Mouse (Mus musculus) heart, adult 9 months (tissue): ENCODE results near the gene Ahnak.
"Not testable (repeated sequence)": the region's sequence is repeated elsewhere in the genome, so short reads cannot be mapped to it uniquely, and the experiment has no call there.

Experiments
- DNase-seq, 2 experiments: peaks; one replicate each; pipeline ENCODE4 v3.0.0; 2022; ENCODE audit warnings: low spot score in 2 of 2

Ahnak gene

DNA sequence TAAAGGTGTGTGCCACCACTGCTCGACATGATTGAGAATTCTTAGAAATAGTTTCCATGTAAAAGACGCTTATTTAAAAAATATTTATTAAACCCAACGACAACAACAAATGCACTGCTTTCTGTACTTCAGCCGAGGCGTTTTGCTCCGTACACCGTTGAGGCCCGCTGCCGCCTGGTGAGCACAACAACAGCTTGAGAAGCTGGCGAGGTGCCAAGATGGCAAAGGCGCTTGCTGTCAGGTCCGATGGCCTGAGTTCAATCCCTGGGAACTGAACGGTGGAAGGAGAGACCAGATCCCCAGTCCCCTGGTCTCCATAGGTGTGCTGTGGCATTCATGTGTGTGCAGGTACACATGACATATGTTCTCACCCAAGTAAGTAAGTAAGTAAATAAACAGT lies 108.4 kb downstream of the Ahnak start:
- no peak for DNase-seq

DNA sequence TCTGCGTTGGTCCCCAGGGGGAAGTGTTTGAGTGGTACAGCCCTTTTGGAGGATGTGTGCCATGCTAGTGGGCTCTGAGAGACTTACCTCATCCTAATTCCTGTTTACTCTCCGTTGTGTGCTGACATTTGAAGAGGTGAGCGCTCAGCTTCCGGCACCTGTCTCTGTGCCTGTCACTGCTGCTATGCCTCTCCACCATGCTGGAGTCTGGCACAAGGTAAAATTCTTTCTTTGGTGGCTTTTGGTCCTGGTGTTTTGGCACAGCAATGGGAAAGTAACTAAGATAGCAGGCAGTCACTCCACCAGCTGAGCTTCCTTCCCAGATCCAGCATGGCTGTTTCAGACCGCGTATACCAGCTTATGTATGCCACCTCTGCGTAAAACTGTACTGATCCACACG lies 110.7 kb downstream of the Ahnak start:
- DNase-seq, result no peak

DNA sequence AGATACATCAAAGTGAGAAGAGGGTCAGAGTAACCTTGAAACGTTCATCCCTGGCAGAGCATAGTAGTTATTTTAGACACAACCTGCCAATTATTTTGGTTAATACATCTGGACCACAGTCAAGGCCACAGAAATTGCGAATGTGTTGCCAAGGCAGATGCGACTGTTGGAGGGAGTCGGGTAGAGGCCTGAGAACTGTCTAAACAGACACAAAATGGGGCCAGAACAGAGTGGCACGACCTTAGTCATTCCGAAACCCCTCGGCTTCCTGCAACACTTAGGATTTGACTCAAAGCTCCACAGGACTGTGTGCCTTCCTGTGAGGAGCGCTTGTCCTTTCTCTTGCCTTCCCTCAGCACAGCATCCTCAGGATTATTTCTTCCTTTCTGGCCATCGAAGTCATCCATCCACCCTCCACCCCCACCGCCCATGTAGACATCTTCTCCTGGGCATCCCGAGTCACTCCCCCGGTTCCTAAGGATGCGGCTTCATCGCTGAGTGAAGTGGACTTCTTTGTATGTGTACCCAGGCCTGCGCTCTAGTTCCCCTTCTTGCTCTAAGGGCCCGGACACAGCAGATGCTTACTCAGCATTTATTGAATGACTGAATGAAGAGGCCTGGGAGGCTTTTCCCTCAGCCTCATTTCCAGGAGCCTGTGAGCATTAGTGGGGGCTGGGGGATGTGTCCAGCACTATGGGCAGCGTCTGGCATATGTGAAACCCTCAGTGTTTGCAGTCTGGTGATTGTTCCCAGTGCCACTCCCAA lies 111.4 kb downstream of the Ahnak start:
- DNase-seq, result no peak

DNA sequence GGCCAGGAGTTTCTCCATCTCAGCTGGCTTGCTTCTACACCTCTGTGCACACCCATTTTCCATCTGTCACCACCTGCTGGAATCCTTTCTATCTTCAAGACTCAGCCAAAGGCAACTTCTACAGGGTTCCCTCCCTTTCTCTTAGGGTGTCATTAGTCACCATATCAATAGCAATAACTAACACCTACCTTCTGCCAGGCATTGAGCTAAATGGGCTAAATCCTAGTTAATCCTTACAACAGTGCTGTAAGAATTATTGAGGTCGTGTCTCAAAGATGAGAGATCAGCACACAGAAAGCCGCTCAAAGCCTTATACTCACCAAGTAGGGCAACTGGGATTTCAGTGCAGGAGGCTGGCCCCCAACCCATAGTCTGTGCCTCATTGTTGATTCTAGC lies 112.0 kb downstream of the Ahnak start:
- DNase-seq, result no peak

DNA sequence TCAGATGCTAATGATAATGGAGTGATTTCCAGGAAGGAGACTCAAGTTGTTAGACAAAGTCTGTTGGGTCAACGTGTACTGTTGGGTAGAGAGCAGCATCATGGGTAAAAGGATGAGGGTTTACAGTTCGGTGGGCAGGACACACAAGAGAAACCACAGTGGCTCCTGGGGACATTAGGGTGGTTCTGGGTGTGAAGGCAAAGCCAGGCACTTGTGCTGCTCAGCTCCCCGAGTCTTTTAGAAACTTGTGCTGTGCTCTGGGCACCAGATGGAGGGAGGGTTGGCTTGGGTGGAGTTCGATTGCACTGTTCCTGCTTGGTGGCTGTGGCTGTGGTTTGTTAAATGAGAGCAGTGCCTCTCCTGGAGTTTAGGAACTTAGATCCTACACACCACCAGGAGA lies 114.9 kb downstream of the Ahnak start:
- DNase-seq, result no peak

DNA sequence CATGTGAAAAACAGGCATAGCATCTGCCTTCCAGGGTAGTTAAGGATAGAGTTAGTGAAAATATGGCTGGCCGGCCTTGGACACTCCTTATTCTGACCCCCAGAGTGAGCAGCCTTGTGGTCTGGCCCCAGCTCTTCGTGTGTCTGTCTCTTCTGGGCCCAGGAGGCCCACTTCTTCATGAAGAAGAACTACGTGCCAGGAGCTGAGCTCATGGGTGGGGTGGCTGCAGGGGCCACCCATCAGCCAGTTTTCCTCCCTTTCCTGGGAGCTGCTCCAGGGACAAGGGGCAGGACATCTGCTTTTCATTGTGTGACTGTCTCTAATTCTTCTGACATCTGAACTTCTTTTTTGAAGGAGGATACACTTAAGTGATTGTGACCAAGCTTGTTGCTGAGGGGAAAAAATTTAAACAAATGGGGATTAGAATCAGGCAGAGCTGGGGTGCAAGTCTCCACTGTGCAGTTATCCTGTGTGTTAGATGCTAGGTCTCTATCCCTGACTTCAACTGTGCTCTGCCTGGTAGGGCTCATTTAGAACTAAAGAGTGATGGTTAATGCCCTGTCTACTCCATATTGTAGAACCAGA lies 116.1 kb downstream of the Ahnak start:
- peak; percentile 62 to 63 for DNase-seq

DNA sequence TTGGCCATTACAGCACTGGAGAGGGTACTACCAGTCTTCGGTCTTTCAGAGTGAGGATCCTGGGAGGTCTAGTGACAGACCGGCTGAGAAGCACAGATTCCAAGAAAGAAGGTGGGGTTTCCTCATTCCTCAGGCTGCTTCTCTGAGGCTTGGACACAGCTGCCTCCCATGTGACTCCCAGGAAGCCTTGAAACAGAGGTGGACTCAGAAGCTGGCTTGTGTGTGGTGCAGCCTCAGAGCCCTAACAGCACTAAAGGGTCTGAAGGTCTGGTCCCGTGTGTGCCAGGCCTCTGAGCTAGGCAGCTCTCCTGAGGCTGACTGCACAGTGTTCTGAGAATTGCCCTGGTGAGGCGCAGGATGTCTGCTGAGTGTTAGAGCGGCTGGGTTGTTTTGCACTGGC lies 117.0 kb downstream of the Ahnak start:
- peak; percentile 63 to 69 for DNase-seq

DNA sequence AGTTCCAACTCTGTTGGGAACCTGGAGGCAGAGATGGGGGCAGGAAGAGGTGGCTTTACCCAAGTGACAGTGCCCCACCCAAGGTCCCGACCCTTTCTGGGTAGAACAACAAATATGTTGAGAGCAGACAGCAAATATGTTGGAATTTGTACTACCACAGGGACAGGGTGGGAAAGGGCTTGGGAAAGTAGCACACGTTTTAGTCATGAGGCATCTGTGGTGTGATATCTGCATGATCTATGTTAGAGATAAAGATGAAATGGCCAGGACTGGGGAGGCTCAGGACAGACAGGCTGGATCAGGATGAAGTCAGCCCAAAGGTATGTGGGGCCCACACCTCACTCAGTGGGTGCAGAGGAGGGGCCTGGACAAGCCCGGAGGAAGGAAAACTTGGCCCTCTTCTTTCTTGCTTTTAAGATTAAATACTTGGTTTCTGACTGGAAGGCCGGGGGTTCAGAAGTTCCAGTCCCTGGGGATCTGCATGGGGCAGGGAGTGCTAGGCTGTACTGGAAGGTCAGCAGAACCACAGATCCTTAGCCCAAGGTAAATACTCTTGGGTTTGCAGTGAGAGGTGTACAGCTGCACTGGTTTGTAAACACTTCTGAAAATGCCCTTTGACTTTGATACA lies 117.8 kb downstream of the Ahnak start:
- DNase-seq, result peak; percentile 35 to 42

DNA sequence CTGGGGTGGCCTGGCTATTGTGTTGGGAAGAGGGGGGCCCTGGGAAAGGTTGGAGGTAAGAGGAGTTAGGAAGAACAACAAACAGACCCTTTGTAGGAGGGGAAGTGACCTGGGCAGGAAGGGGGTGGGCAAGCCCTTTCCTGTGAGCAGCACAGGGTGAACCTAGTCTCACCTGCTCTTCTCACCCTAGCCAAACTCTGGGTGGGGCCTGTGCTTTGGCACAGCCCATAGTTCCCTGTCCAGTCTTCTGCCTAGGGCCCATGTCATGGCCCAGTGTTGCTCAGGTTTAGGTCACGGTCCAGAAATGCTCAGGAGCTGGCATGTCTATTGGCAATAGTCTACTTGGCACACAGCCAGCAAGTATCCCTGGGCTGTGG lies 118.3 kb downstream of the Ahnak start:
- peak; percentile 23 for DNase-seq

DNA sequence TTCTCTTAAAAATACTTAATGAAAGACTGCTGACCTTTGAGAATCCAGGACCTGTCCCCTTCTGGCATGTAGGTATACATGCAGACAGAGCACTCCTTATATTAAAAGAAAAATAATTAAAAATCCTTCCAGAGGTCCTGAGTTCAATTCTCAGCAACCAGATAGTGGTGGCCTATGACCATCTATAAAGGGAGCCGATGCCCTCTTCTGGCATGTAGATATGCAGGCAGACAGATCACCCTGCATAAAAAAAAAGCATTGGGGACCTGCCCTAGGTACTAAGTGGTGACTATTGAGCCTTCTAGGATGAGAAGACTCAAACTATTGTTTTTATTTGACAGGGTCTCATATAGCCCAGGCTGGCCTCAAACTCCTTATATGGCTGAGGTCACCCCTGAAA lies 119.5 kb downstream of the Ahnak start:
- no peak for DNase-seq

DNA sequence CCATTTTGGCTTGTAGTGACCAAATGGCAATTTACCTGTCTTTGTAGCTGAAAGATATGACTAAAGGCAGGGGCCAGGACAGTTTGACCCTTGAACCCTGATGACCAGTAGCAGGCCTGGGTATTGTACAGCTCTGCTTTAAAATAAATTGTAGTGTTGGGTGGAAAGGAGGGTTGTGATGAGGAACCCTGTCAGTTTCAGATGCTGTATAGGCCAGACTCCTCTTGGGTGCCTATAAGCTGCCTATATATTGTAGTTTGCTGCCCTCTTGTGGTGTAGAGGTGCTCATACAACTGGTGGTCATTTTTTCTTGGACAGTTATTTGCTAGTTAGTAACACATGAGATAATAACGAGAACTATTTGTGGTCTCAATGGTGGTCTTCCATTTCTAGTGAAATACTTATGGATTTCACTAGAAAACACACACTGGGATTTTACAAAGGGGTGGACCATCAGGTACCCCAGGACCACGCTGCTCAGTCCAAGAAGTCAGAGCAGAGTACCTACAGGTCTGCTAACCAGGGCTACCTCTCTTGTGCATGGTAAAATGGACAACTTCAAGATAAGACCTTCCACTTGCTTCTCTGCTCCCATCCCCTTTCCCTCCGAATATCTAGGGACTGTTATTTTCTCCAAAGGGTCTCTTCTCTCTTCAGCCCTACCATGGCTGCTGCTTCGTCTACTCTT lies 121.2 kb downstream of the Ahnak start:
- peak; percentile 56 to 75 for DNase-seq

DNA sequence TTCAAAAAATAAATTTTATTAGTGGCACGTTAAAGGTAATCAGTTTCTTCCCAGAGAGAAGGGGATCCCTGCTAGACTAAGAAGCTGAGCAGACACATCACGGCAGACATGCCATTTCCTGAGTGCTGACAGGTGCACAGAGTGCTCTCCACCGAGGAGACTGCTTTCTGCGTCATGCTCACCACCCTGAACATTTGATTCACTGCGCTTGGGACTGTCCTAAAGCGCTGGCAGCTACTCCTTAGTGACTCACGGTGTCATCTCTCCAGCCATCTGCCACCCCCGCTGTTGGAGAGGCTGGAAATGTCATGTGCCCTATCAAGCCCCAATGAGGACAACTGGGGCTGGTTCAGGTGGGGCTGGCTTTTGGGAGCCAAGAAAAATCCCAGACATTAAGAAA lies 123.0 kb downstream of the Ahnak start:
- no peak for DNase-seq

DNA sequence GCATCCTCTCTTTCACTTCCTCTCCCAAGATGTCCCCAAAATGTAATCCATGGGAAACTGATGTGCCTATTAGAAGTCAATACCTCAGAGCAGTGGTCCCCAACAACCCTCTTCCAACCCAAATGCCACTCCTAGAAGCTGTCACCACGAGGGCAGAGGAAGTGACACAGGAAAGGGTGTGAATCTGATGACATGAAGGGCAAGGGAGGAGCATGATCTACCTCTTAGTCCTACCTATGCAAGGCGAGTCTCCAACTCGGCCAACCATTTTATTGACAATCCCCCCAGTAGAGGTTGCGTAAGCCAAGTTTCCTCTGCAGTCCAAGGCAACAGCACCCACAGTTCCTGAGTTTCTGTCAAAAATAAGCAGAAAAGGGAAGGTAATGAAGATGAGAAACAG lies 127.2 kb downstream of the Ahnak start:
- DNase-seq, result no peak

DNA sequence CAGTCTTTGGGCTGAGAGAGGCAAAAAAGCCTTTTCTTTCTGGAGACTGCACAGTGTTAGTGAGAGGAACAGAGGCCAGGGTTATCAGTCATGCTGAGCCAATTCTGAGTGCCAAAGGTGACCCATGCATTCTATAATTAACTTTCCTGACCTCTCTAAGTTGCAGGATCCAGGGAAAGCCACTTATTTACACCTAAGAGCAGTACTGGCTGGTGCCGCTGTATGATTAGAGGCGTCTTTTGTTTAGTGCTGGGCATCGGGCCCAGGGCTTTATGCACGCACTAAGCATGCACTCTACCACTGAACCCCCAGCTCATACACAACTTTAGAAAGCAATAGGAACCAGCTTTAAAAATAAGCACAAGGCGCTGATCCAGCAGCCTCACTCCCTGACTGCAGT lies 128.2 kb downstream of the Ahnak start:
- DNase-seq, result no peak

DNA sequence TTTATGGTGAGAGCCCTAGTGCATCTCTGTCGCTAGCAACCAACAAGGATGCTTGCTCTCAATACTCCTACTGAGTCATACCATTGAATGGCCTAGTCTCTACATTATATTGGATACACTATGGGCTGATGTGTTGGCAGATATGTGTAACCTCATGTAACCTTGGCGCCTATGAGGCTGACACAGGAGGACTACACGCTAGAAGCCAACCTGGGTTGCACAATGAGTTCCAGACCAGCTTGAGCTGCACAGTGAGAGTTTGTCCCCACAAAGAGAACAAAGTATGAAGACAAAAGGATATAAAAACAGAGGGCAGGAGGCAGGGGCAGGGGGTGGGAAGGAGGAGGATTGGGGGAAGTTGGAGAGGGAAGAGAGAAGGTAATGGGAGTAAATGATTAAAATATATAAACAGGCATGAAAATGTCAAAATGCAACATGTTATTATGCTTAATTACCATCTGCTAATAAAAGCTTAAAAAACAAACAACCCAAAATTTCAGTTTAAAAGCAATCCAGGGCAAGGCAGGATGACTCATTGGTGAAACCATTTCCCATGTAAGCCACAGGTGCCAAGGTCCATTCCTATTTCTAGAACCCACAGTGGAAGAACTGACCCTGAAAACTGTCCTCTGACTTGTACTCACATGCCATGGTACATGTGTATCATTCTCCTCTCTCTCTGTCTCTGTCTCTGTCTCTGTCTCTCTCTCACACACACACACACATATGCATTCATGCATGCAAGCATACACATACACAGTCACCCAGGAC lies 130.8 kb downstream of the Ahnak start:
- no peak for DNase-seq

DNA sequence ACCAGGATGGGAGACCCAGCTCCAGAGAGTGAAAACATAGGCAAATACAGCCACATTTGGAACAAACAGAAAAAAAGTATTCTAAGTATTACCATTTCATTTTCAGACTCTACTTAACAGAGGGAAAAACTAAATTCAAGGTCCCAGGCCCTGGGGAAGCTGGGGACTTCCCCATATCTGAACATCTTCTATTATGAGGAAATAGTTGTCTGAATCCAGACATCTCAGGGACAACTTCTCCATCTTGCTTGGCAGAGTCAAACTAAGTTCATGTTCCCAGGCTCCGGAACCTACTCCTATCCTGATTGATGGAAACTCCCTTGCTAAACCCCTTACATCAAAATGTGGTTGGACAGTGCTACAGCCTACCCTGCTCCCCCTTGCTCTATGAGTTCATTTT lies 133.3 kb downstream of the Ahnak start:
- DNase-seq, result no peak

DNA sequence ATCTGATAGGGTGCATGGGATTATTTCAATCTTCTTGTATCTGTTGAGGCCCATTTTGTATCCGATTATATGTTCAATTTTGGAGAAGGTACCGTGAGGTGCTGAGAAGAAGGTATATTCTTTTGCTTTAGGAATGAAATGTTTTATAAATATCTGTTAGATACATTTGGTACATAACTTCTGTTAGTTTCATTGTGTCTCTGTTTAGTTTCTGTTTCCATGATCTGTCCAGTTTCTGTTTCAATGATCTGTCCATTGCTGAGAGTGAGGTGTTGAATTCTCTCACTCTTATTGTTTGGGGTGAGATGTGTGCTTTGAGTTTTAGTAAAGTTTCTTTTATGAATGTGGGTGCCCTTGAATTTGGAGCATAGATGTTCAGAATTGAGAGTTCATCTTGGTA lies 134.9 kb downstream of the Ahnak start:
- DNase-seq, result not testable (repeated sequence)
